Mouse (Mus musculus): ENCODE measurements around the gene 1700020N01Rik.

1700020N01Rik gene

DNA sequence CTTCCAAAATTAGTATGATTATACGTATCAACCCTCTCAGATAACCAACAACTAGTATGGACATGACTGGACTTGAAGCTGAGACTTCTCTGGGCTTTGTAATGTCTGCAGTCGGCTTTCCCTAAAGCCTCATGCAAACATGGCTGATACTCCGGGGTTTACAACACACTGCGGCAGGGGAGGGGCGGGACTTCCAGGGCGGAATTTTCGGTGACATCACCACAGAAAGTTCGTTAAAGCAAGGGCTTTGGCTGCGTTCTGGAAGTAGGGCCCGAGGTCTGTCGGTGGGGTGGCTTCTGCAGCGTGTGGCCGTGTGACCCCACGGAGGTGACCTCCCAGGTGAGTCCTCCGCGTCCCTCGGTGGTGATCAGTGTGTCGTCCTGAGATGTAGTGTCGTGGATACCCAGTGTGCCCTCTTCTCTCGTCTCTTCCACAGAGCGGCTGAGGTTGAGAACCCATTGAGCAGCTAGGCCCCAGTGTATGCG lies at the start of gene 1700020N01Rik:
Gene 1700020N01Rik (plus strand): TSS at position 250 of the 485 bp plus-strand sequence.
- no peak for DNase-seq (ENCODE audit: low read depth in 2 of 2, low spot score in 2 of 2)

DNA sequence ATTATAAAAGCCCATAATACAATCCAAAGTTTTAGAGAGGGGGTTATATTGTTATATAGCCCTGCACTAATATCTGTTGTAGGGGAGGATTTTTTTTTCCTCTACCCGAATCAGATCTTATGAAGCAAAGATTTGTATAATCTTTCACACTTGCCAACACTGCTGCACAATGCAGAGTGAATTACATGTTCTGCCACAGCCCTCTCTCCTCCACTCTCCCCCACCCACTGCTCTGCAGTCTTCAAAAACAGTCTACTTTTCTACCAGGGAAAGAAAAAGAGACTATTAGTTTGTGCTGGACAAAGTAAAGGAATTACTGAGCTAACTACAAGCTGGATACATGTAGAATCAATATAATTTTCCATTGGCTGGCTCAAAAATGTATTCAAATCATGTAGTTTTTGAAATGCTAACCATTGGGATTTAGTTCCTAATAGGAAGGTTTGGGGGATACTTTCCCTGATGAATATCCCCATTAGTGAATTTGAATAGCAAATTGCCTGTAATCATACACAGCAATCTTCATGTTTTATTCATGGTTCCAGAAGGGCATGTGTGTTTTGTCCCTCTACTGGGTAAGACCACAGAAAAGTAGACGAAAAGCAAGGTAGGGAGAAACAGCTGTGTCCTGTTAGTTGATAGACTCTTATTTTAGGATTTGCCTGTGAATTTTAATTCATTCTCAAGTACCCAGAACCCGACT lies 49.2 kb upstream of the 1700020N01Rik start:
- no peak for DNase-seq (ENCODE audit: low read depth in 2 of 2, low spot score in 2 of 2)

DNA sequence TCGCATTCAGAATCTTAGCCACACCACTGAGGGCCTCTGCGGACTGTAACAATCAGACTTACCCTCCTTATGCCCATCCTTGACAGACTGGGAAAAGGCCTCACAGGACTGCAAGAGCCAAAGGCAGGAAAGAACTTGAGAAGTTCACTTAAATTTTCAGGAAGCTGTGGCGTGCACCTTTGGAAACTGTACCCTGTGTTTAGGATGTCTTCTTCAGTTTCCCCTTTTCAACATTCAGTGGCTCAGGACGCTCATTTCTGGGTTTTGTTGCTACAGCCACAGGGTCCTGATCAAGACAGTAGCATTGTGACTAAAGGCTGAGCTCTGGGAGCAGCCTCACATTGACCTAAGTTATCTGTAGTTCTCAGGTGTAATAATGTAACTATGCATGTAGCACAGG lies 48.2 kb upstream of the 1700020N01Rik start:
- no peak for DNase-seq (ENCODE audit: low read depth in 2 of 2, low spot score in 2 of 2)

DNA sequence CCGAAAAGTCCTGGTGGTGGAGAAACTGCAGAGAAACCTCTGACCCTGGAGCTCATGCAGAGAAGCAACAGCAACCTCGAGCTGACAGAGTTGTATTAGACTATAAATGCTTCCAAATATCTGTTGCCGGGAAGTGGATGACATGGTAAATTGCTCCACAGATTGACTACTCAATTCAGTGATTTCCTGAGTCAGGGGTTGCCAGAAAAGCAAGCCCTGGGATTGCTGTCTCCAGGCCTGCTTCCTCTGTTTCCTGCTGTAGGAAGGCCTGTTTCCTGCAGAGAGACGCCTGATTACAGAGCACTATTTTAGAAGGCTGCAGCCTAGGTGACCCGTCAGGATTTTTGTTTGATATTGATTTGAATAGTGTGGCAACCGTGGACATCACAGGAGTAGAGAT lies 47.5 kb upstream of the 1700020N01Rik start:
- DNase-seq (ENCODE audit: low read depth in 2 of 2, low spot score in 2 of 2) = no peak

DNA sequence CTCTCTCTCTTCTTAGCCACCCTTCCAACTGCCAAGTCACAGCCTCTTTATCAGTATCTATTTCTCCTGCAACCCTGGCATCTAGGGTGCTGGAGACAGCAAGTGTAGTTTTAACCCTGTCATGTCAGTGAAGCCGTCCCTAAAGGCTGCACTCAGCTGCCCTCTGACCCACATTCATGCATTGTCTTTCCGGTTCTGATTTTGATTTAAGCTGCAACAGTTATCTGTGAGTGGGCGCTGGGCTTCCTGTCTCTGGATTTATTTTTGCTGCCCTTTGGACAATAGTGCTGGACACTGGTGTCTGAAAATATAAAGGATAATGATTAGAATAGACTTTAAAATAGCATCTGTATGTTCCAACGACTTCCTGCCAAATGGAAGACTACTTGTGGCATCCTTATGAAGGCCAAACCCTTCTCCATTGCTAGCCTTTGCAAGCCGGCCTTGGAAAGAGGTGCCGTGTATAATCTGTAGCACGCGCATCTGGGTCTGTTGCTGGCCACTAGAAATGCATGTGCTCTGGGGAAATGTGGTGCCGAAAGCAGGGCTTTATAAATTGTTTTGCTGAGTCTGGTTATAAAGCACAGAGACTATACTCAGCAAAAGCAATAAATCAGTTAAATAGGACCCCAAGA lies 44.0 kb upstream of the 1700020N01Rik start:
- DNase-seq (ENCODE audit: low read depth in 2 of 2, low spot score in 2 of 2) = no peak

DNA sequence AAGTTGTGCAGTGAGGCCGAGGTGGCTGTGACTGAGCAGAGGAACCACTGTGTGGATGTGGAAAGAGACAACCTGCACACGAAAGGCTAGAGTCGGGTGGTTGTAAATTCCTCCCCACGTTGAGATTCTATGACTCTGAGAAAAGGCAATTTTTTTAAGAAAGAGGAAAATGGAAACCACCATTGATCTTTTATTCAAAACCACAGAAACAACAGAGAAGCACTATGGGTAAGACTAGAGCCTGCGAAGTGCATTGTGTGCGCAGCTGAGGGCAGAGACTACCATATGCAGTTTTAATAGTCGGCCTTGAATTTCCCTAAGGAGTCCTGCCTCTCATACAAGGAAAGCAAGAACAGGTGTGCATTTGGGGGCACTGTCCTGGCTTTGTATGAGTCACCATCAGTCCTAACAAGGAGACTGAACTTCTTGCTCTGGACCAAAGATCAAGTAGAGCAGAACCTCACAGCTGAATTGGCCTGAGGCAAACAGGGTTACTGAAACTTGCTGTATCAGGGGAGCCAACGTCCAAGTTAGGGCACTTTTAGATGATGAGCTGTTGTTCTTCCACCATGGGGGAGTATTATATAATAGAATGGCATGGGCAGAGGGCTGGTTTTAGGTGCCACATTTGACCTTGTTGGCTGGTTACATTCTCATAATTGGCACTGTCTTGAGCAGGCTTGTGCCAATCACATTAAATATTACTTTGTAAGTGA lies 39.8 kb upstream of the 1700020N01Rik start:
- DNase-seq (ENCODE audit: low read depth in 2 of 2, low spot score in 2 of 2) = peak in 1 of 2 experiments; percentile 23

DNA sequence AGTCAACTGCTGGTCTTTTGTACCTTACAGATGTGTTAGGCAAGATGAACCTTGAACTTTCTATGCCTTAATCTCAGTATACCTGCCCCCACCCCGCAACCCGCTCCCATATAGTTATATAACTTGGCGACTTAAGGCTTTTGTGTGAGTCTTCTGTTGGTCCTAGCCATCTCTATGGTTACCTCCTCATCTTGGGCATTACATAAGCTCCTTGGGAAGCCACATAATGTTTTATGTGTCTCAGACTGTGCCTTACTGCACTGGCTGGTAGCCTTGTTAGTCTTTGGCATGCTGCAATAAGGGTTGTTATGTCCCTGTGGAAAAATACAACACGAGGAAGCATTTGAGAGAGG lies 39.3 kb upstream of the 1700020N01Rik start:
- DNase-seq (ENCODE audit: low read depth in 2 of 2, low spot score in 2 of 2) = no peak

DNA sequence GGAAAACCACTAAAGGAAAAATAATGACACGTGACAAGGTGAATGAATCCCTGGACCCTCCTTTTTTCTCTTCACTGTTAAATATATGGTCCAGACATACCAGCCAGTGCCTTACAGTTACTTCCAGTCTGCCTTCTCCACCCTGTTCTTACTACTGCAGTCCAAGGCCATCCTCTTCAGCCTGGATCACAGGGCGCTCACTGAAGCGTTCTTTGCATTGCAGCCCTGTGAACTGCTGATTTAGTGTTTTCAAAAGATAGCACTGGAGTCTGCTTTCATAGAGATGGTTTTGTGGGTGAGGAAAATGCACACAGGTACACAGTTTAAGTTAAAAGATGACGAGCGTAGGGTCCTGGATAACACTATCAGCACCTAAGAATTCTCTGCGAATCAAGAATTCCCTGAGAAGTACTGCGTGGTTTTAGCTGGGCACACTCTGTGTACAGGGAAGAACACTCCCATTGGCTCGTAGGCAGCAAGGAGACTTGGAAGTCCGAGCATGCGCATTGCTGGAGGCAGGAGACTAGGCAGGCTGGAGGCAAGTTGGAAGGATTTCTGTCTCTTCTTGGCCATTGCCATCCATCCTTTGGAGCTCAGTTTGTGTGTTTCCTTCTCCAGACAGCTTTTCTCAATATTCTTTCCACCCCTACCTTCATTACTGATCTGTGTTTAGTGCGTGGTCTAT lies 37.9 kb upstream of the 1700020N01Rik start:
- DNase-seq (ENCODE audit: low read depth in 2 of 2, low spot score in 2 of 2) = no peak

DNA sequence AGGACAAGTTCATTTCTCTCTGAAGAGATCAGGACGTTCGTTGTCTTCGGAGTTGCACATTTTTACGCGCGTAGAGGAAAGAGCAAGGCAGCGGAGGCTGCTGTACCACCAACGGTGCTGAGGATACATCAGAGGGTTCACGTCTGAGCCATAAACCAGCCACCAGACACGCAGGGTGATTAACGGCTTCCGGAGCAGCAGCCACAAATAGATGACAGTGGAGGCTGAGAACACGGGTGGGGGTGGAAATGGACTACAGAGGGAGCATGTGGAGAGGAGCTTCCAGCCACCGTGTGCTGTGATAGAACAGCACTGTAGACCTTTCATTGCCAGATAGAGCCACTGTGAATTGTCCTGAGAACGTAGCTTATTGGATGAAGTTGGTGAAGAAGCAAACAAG lies 33.2 kb upstream of the 1700020N01Rik start:
- DNase-seq (ENCODE audit: low read depth in 2 of 2, low spot score in 2 of 2) = peak in 1 of 2 experiments; percentile 13

DNA sequence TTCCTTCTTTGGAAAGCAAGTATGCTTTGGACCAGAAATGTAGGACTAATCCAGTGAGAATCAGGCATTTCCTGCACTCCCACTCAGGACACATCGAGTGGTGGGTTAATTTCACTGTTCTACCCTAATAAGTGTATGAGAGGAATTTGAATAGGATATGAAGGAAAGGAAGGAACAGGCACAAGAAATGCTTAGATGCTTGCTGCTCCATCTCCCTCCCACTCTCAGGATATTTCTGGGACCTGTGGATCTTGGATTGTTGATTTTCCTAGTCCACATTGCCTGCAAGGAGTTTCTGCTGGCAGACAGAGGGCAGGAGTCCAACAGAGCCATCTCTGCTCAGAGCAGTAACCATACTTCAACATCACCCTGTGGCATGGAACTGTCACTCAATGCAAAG lies 31.8 kb upstream of the 1700020N01Rik start:
- no peak for DNase-seq (ENCODE audit: low read depth in 2 of 2, low spot score in 2 of 2)

DNA sequence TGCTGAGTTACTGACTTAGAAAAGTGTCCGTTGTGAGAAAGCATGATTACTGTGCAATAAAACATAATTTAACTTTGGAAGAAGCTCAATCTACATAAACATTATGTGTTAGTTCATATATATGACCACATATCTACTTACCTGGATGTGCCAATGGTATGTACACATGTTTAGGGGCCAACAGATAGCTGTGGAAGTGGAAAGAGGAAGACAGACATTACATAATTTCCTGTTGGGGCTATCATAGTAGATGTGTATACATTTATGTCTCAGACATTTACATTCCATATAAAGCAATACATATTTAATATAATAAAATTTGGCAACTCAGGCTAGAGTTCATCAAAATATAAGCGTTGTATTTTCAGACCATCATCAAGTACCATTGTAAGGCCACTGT lies 29.5 kb upstream of the 1700020N01Rik start:
- DNase-seq (ENCODE audit: low read depth in 2 of 2, low spot score in 2 of 2) = no peak

DNA sequence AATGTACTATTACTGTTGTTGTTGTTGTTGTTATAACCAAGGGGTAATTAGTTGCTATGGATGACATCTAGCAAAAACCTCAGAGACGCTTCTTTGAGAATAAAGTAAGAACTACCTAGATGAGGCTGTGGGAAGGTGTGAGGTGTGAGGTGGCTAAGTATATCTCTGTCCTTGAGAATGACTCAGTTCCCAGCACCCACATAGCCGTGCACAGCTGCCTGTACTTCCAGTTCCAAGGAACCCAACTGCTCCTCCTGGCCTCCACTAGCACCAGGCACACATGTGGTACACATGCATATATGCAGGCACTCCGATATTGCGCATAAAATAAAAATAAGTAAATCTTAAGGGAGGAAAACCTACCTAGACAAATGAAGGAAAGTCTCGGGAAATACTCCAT lies 28.8 kb upstream of the 1700020N01Rik start:
- DNase-seq (ENCODE audit: low read depth in 2 of 2, low spot score in 2 of 2) = no peak

DNA sequence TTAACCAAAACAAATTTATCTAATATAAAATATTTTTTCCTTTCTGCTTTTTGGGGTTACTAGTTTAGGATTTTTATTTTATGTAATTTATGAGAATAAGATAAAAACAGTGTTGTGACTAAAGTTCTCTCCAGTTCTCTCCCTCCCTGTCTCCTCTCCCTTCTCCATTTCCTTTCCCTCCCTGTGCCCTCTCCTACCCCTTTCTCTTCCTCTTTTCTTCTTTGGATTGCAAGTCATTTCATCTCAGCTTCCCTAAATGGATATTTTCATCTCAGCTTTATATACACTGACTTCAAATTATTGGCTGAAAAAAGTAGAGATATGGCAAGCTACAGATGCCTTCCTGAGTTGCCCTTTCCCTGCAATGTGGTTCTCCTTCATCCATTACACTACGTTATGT lies 26.9 kb upstream of the 1700020N01Rik start:
- DNase-seq (ENCODE audit: low read depth in 2 of 2, low spot score in 2 of 2) = no peak

DNA sequence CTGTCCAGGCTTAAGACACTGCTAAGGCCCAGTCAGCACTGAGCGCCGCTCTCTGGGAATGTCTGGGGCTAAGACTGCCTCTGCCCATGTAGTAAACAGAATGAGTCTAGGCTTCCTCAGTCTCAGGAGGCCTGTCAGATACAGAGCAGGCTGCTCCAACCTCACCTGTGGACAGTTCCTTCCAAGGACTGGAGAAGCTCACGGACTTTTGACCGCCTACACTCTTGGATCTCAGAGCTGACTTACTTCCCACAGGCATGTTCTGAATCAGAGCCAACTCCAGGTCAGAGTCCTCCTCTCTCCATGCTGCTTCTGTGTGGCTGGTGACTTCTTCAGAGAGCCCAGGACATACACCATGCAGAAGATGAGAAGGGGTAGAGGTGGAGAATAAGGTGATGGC lies 21.3 kb upstream of the 1700020N01Rik start:
- DNase-seq (ENCODE audit: low read depth in 2 of 2, low spot score in 2 of 2) = no peak

DNA sequence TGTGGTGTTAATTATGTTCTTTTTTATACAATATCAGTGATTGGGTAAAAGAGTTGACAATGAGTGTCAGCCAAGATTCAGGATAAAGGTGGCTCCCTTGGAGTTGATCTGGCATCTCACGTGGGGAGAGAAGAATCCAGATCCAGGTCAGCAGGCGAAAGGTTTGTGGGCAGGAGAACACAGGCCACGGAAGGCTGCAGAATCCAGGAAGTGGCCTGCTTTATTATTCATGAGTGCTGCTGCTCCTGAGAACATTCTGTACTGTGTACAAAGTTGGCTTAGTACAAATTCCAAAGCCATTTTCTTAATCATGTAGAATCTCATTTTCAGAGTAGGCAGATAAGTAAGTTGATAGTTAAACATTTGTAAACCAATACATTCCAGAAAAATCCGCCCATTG lies 19.2 kb upstream of the 1700020N01Rik start:
- no peak for DNase-seq (ENCODE audit: low read depth in 2 of 2, low spot score in 2 of 2)

DNA sequence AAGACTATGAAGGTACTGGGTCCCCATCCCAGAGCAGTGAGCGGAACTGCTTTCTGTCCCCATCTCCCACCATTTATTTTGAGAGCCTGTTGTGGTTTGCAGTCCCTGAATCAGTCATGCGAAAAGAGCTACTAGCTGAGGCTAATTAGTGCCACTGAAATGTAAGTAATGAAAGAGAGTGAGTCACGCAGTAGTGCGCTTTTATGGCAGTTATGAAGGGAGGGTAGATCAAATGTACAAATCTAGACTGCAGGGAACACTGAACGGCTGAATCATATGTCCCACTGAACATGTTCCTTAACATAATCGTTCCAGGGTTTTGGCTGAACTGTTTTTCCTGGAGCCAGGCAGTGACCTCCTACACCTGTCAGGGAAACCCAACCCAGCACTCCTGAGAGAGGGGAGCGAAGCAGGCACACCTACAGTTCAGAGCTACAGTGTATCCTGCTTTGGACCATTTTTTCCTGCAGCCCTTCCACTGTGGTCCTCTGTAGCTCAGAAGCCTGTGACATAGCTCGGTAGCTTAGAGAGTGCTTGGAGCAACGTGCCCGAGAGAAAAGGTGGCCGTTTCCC lies 17.1 kb upstream of the 1700020N01Rik start:
- DNase-seq (ENCODE audit: low read depth in 2 of 2, low spot score in 2 of 2) = no peak

DNA sequence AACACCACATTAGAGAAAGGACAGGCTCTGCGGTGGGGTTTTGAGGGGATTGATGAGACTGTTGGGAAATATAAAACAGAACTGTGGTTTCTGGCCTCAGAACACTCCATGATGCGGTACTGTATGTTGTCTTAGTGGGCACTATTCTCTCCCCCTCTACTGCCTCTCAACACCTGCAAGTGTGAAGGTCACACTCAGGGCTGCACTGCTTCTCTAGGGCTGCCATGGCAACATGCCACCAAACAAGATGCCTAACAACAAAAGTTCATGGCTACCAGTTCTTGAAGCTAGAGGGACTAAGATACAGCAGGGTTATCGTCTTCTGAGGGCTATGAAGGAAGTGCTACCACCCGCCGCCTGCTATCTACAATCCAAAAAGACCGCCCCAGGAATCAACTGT lies 15.1 kb upstream of the 1700020N01Rik start:
- DNase-seq (ENCODE audit: low read depth in 2 of 2, low spot score in 2 of 2) = no peak

DNA sequence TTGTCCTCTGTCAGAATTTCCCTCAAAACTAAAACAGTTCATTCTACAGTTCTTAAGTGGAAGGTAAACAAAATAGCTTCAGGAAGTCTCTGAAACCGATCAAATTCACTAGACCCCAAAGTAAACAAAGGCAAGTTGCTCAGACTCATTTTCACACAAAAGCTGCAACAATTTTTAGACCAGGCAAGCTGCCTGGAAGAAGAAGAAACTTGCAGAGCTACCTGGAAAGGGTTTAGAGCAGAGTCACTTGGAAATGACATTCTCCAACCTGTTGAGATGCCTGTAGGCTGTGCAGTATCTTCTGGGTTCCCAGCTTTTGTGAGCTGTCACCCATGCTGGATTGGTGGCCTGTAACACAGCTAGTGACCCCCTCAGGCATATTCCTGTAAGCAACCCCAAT lies 11.4 kb upstream of the 1700020N01Rik start:
- DNase-seq (ENCODE audit: low read depth in 2 of 2, low spot score in 2 of 2) = no peak

DNA sequence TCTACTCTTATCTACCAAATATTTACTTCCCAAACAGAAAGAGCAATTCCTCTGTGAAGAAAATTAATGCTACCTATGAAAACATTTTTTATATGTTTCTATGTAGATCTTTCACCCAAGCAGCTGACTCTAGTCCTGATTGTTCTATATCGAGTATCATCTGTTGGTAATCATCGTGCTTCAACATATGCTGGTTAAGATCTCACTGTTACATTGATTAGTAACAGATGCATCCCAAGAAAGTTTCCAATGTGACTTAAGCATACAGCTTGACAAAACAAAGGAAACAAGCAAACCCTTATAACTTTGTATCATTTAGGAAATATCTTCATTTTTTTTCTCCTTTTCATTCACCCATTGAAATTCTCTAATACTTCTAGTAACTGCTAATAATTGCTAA lies 5.9 kb upstream of the 1700020N01Rik start:
- no peak for DNase-seq (ENCODE audit: low read depth in 2 of 2, low spot score in 2 of 2)

DNA sequence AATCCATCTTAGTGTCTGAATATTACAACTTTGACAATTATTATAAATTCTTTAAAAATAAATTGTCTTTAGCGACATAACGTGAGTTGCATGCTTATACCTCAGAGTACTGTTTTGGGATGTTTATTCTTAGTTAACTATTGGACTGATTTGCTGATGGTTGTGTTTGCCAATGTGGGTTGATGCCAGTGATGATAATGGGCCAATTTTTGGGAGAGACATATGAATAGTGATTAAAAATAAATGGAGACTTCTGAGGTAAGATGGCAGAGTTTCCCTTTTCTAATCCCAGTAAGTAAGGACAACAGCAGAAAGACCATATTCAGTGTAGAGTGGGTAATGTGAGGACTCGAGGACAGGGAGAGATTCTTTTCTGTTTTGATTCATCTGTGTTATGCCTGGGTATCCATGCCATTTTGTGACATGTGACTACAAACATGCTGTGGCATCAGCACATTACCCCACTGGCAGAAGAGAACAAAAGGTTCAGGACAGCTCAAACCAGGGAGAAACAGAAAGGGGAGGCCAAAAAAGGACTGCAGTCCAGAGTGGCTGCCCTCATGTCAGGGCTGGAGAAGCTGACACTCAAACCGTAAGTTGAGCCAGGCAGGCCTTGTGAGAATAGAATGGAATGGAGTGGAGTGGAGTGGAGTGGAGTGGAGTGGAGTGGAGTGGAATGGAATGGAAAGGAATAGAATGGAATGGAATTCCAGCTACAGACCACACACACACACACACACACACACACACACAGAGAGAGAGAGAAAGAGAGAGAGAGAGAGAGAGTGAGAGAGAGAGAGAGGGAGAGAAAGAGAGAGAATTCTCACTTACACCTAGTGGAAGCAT lies 4.7 kb upstream of the 1700020N01Rik start:
- no peak for DNase-seq (ENCODE audit: low read depth in 2 of 2, low spot score in 2 of 2)
